Mouse (Mus musculus) adrenal gland, adult 18-20 months (tissue): Measurements from ENCODE around the gene Myh14. TPM values are rescaled to one million over a fixed set of nuclear protein-coding genes. Genes with fewer than 3 reads are reported as not detected.

Experiments used
- DNase-seq, 2 experiments: peaks; one replicate each; pipeline ENCODE4 v3.0.0; 2021 to 2022; ENCODE audit warnings: low spot score in 2 of 2
- total RNA-seq, 2 experiments: library from RNA; stranded (reverse); gene quantifications; 1 replicate in 1 of 2; 2 replicates in 1 of 2; pipeline ENCODE4 v1.2.3; 2021

The Myh14 gene
- total RNA-seq, 2 experiments from 2014 or later, result 5.5 to 6.6 TPM

DNA sequence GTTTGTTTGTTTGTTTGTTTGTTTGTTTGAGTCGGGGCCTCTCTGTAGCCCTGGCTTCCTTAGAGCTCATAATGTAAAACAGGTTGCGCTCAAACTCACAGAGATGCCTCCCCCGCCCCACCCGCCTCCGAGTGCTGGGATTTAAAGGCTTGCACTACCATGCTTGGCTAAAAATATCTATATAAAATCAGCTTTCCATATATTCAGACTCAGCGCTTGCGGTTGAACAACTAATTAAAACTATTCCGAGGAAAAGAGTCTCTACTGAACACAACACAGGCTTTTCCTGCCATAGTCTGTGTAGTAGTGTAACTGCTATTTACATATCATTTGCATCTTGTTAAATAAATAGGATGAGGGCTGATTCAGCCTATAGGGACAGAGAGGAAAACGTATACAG is 34.0 kb downstream of the Myh14 start:
- no peak for DNase-seq

DNA sequence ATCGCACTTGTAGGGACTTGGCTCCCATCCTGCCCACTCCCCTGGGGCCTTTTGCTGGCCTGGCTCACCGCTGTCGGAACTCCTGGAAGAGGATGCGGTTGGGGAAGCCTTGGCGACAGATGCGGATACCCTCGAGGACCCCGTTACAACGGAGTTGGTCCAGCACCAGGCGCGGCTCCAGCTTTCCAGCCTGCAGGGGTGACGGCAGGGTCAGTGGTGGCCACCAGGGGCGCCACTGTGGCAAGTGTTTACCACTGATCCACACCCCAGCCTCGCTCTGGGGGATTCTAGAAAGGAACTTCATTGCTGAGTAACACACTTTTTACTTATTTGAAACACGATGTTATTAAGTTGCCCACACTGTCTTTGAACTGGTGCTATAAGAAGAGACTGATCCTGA is 37.2 kb downstream of the Myh14 start:
- no peak for DNase-seq

DNA sequence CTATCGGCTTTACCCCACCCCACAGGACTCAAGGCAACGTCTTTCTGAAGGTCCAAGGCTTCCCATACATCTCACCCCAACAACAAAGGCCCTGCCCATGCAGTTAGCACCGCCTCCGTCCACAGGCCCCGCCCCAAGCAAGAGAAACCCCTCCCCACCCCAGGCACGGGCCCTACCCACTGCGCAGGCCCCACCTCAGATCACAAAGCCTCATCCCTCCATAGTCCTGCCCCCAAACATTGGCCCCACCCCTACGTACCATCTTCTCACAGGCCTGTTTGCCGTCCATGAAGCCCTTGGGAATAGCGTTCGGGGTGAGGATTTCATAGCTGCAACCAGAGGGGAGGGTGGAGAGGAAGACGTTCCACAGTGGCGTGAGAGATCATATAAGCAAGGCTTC is 38.0 kb downstream of the Myh14 start:
- no peak for DNase-seq

DNA sequence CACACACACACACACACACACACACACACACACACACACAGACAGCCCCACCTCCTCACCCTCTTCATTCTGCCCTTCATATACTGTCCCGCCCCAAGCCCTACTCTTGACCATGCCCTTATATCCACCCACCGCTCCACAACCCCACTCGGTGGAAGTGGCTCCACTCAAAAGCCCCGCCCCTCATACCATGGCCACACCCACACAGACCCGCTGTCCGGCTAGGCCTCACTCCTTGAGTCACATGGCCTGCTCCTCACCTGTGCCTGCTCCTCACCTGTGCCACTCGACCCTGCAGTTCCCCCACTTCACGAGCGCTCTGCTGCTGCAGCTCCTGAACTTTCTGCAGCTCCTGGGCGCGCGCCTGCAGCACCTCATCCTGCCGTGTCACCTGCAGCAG is 40.2 kb downstream of the Myh14 start:
- DNase-seq, result no peak

DNA sequence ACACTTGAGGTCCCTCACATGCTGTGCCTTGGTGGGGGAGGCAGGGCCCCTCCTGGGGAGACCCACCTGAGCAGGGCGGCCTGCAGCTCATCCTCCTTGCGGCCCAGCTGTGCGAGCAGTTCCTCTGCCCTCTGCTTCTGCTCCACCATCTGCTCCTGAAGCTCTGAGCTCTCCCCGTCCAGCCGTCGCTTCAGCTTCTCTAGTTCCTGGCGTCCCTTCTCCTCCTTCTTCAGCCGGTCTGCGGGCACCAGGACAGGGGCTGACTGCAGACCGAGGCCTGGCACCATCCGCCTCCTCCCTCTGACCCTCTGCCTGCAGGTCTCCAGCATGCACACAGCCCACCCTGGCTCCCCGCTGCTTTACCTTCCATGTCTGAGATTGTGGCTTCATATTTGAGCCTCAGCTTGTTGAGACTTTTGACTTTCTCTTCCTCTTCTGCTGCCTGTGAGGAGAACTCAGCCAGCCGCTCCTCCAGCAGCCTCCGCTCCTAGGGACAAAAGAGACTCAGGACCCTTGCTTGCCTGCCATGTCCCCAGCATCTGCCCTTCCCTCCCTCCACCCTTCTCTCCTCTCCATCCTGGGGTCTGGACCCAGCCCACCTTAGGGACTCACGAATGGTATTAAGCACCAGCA is 42.1 kb downstream of the Myh14 start:
- no peak for DNase-seq

DNA sequence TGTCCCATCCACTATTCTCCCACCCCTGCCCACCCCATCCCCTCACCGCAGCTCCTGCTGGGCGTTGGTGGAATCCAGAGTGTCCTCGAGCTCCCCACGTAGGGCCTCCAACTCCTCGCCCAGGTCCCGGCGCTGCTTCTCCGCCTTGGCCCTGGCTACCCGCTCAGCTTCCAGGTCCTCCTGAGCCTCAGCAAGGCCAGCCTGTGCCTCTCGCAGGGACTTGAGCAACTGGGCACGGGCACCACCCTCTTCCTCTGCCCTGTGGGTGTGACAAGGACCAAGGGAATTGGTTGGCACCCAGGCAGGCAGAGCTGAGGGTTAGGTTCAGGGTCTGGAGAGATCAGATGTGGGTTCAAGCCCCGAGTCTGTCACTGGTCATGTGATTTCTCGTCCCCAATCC is 43.7 kb downstream of the Myh14 start:
- DNase-seq, result no peak

DNA sequence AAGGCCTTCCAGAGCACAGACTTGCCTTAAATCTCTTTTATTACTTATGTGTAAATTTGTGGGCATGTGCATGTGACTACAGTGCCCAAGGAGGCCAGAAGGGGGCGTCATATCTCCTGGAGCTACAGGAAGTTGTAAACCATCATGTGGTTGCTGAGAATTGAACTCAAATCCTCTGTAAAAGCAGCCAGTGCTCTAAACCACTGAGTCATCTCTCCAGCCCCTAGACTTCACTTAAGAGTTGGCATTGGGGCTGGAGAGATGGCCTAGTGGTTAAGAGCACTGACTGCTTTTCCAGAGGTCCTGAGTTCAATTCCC is 44.6 kb downstream of the Myh14 start:
- no peak for DNase-seq

DNA sequence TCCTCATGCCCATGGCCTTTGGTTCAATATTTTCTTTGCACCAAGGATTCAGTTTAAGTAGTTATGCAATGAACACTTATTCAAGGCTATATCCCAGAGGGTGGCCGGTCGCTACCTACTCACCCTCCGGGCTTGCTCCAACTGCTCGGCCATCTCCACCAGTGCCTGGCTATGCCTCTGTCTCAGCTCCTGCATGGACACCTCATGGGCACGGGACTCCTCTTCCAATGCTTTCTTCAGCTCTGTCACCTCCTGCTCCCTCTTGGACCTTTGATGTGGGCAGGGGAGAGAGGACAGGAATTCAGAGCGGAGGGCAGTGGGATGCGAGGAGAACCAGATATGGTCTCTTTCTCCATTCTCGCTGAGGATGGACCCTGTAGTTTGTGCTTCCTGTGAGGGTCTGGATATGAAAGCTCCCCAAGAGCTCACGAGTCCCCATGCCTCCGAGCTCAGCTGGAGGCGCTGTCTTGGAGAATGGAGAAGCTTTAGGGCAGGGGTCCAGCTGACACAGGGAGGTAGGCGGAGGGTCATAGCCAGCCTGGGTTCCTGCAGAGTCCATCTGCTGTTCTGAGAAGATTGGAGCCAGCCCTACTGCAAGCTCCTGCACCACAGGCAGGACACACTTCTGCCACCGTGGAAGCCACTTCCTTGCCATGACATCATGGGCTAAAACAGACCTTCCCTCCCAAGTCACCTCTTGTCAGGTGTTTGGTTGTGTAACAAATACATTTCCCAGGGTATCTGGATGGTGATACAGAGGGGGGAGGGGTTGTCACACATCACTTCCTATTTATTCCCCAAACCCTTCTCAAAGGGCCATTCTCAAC is 45.2 kb downstream of the Myh14 start:
- DNase-seq, result no peak

DNA sequence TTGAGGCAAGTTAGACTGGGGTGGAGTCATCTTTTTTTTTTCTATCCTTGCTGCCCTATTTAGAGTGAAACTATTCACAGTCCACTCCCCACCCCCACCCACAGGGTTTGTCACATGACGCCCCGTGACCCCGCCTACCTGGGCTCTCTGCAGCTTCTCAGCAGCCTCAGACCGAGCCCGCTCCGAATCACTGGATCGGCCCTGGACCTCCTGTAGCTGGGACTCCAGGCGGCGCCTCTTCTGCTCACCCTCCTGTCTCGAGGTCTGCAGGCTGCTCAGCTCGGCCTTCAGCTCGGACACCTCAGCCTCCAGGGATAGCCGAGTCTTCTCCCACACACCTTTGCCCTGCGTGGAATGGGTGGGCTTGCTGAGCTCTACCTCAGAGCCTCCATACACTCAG is 45.8 kb downstream of the Myh14 start:
- no peak for DNase-seq

DNA sequence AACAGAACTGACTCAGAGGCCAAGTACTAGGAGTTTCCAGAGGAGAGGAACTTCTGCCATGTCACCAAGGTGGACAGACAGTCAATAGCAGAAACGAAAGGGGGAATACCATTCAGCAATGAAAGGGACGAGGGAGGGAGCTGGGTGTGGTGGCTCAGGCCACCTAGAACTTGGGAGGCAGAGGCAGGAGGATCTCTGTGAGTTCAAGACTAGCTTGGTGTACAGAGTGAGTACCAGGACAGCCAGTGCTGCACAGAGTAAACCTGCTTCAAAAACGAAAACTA is 46.2 kb downstream of the Myh14 start:
- no peak for DNase-seq

DNA sequence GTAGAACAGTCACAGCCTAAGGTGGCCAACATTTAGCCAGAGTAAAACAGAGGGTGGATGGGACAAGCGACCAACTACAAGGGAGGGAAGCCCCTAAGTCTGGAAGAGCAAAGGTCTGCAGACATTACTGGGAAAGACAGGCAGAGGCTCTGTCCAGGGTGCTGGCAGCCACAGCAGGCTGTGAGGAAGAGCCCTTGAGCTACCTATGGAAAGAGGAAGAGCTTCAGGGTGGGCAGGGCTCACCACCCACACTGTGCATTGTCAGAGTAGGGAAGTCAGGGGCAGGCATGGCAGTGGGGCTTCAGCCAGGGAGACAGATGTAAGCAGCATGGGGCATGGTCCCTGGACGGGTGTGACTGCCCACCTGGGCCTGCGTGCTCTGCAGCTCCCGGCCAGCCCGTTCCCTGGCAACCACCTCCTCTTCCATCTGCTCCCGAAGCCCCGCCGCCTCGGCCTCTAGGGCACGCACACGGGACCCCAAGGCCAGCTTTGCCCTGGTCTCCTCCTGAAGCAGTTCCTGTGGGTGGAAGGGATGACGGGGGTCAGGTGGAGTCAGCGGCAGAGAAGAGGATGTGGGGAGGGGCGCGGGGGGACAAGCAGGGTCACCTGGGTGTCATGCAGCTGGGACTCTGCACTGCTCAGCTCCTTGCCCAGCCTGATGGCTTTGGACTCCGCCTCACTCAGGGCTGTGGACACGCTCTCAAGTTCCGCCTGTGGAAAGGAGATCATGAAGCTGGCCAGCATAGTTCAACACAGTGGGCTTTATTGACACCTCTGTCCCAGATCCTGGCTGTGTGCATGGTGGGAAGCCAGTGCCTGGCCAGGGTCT is 46.7 kb downstream of the Myh14 start:
- no peak for DNase-seq

DNA sequence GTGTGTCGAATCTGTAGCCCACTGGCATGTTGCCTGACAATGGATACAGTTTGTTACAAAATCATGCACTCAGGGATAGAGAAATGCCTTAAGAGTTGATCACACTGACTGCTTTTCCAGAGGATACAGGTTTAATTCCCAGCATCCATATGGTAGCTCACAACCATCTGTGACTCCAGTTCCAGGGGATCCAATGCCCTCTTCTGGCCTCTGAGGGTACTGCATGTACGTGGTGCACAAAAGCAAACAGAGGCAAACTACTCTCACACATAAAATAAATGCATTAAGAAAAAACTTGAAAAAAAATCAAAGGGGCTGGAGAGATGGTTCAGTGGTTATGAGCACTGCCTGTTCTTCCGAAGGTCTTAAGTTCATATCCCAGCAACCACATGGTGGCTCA is 53.6 kb downstream of the Myh14 start:
- no peak for DNase-seq

DNA sequence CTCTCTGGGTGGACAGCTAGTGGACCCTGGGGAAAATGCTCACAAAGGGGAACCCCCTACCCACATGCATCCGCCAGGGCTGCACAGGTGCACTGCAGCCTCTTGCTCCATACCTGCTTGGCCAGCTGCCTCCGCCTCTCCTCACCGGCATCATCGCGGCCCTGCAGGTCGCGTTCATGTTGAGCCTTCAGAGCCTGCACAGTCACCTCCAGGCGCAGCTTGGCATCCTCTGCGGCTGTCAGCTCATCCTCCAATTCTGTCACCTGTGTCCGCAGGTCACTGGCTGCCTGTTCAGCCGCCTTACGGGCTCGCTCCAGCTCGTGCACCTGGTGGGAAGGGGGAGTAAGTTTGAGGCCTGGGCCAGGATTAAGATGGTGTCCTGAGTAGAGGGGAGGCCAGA is 54.7 kb downstream of the Myh14 start:
- DNase-seq, result no peak

DNA sequence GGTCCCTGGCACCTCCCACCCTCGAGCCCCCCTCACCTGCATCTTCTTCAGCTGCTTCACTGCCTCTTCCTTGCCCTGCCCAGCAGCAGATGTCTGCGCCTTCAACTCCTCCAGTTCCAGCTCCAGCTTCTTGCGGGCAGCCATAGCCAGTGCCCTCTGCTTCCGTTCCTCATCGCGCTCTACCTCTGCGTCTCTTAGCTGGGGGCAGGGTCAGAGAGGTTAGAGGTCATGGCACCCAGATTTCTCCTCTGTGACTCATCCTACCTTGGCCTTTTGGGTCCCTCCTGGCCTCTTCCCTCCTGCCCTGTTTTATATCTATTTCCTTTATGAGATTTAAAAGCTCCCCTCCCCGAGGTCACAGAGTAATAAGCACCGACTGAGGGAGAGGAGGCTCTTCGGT is 55.3 kb downstream of the Myh14 start:
- no peak for DNase-seq

DNA sequence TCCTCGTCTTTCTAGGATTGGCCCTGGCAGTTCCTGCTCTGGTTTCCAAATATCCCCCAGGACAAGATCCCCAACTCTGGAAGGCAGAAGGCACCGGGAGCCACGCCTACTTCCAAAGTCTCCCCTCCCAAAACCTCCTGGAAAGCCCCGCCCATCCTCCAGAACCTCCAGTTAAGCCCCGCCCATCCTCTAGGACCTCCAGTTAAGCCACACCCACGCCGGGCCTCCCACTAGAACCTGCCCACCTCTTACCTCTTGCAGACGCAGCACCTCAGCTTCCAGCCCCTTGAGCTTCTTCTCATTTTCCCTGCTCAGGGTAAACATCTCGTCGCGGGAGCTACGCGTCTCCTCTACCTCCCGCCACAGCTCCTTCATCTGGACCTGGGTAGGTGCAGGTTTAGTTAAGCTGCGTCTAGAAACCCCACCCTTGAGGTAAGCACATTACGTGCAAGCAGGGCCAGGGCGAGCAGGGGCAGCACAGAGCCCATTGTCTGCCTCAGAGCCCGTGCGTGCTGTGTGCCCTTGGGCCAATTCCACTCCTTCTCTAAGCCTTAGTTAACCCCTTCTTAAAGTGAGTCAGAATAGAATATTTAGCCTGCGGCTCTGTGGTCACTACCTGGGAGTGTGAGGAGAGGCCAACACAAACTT is 56.5 kb downstream of the Myh14 start:
- DNase-seq, result no peak

DNA sequence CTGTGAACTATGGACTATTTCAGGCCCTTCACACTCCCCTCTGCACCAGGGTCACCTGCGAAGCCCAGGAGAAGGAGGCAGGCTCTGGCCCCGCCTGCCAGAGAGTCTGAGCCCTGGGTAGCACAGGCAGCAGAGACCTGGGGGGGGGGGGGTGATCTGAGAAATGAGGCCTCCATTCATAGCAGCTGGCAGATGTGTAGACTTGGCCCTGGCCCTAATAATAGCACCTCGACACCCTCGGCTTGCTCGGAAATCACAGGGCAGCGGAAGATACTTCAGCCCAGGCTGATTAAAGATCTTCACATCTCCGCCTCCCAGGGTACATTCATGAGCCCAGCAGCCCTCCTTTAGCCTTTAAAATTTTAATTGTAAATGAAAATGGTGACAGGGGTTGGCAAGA is 58.5 kb downstream of the Myh14 start:
- no peak for DNase-seq

DNA sequence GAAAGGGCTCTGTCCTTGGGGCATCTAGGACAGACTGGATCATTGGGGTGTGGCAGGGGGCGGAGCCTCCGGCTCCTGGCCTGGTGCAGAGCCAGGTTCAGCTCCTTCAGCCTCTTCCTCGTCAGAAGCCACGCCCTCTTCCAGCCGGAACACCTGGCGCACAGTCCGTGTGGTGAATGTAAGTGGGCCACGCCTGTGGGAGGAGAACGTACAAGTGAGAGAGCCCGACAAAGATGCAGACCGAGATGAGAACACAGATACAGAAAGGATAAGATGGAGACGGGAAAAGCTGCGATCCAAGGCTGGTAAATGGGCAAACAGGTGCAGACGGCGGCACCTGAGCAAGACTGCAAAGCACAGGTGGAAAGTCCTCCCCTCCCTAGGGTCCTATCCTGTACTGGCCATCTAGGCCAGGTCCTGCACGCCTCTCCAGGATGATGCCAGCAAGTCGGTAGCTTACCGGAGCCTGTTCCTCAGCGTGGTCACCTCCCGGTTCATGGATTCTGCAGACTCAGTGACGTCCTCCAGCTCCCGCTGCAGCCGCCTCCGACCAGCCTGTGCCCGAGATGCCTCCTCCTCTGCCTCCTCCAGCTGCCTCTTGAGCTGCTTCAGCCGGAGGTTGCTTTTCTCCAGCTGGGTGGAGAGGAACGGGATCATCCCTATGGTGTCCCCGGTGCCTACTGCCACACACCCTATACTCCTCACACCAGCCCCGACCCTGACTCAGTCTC is 64.3 kb downstream of the Myh14 start:
- no peak for DNase-seq

DNA sequence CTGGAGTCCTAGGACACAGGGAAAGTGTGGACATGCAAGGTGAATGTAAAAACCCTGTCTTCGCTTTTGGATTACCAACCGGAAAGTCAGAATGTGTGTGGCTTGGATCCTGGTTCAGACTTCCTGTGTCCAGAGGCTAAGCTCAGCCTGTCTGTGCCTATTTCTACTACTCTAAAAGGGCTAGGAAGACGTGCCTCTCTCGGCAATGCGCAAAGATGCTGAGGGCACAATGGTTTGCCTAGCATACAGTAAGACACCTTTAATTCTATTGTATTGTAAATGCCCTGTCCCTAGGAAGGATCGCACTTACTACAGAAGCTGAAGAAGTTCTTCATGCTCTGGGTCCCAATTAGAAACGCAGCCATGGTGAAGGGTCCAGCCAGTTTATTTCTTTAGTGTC is 65.2 kb downstream of the Myh14 start:
- no peak for DNase-seq

DNA sequence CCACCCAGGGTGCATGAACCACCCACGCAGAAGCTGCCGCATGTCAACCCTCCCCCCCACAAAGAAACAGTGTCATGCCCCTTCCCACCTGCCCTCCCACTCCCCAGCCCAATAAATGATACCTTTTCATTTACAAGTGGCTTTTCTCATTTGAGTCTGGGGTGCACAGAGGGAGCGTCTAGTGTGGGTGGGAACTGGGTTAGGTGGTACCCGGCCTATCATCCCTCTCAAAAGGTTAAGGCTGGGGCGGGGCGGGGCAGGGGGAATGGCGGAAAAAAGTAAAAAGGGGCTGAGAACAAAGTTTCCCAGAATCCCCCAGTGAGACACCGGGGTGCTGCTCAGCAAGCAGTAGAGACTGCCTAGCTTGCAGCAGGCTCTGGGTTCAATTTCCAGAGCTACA is 66.0 kb downstream of the Myh14 start:
- no peak for DNase-seq

DNA sequence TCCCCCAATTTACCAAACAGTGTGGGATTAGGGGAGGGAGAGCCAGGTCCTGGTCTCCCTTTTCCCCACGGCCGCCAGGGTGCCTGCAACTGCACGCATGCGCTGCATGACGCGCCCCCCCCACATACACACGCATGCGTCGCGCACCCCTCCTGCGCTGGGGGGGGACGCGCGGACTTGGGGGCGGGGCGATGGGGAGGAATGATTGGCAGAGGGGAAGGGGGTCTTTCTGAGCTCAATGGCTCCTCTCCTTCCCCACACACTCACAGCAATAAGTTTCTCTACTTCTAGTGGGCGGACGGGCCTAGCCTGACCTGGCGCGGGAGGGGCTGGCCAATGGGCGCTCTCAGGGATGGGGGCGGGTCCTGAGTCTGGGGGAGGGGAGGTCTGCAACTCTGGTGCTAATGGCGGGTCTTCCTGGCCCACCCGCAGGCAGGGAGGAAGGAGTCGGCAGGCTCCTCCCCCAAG is 66.5 kb downstream of the Myh14 start:
- no peak for DNase-seq

DNA sequence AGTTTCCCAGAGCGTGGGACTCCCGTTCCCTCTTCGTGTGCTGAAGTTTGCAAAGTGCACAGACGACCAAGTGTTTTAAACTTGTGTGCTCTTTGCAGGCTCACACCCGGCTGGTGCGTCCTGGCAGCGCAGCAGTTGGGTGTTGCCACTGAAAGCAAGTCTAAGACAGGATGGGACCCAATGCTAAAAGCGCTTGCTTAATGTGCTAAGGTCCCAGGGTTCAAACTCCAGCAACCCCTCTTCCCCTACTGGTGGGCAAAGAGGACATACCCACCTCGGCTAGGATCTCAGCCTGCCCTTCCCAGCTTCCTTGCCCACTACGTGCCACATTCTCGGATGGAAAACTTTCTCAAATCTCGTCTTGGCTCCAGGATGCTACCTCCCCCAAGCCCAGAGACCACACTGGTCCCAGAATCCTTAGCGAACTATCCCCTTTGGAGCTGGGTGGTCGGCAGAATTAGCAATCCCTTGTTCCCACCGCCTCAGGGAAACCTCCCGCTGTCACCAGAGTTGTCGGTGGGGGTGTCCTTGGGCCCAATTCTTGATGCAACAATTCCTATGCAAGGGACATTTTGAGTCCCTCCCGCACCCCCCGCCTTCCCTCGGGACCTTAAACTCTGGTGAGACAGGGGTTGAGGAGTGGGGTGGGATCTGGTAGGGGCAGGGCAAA is 67.3 kb downstream of the Myh14 start:
- no peak for DNase-seq
